Mouse (Mus musculus): ENCODE measurements at regions not wholly inside any gene's neighbourhood (a gene's known extent, or its start where the extent isn't known, plus 50 kb on each side); places are given as distances from the start of the nearest gene placed in this dataset.

- Histone ChIP-seq H3ac (ENCODE audit: control insufficient read depth, insufficient read length) (no peak overlapping the region), H3K4me2 (ENCODE audit: low read depth) (no peak overlapping the region), H3K36me3 (ENCODE audit: control insufficient read depth, insufficient read depth) (no peaks in the 10 kb centered on the region), H3K4me3 (no peak overlapping the region), H3K27me3 (ENCODE audit: control insufficient read depth, insufficient read depth, insufficient read length) (no peaks in the 10 kb centered on the region), H3K79me2 (ENCODE audit: control insufficient read depth, insufficient read depth) (no peaks in the 10 kb centered on the region)
- TF ChIP-seq POLR2A (IDR thresholded peaks at IDR 0.05; ENCODE audit: insufficient read length, low read depth) (no peak), CEBPB (IDR thresholded peaks at IDR 0.05; ENCODE audit: insufficient read depth, poor library complexity, severe bottlenecking) (no peak), TCF12 (IDR thresholded peaks at IDR 0.05; ENCODE audit: insufficient read depth, poor library complexity, severe bottlenecking) (no peak), USF1 (IDR thresholded peaks at IDR 0.05; ENCODE audit: low read depth) (no peak), POLR2AphosphoS2 (IDR thresholded peaks at IDR 0.05; ENCODE audit: insufficient read length, low read depth) (no peak), SRF (IDR thresholded peaks at IDR 0.05; ENCODE audit: control insufficient read depth, insufficient read length, low read depth) (no peak), E2F4 (IDR thresholded peaks at IDR 0.05; ENCODE audit: insufficient read depth) (no peak), MYOD1 (IDR thresholded peaks at IDR 0.05; ENCODE audit: control insufficient read depth in 1 of 3, insufficient read length in 2 of 3, low read depth in 2 of 3) (no peak), REST (IDR thresholded peaks at IDR 0.05; ENCODE audit: insufficient read depth, insufficient read length) (no peak), MAX (IDR thresholded peaks at IDR 0.05; ENCODE audit: low read depth) (no peak), TCF3 (IDR thresholded peaks at IDR 0.05; ENCODE audit: insufficient read length, low read depth) (no peak), MYOG (IDR thresholded peaks at IDR 0.05; ENCODE audit: control insufficient read depth in 1 of 3, insufficient read depth in 1 of 3, insufficient read length in 2 of 3, low read depth in 2 of 3) (no peak)
Measured at GRCm38 (mm10) chrX:76200607-76201006, 63.5 kb upstream of the Cldn34b3 start.

DNA sequence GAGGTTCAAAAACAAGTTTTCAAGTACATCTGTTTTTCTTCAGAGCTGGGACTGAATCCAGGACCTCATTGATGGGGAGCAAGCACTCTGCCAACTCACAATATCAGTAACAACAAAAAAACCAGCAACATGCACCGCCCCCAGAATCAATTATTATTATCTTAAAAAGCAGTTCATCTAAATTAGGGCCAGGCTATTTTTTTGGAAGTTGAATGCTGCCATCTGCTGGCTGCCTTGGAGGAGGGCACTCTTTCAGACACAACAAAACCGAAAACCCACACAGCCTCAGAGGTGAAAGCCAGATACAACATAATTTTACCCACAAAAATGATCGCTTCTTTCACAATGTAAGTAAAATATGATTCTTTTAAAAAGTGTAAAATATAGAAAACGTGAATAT lies 62.7 kb upstream of the Cldn34b3 start:
- Histone ChIP-seq H3ac (ENCODE audit: control insufficient read depth, insufficient read length) (no peak overlapping the region), H3K36me3 (ENCODE audit: control insufficient read depth, insufficient read depth) (no peaks in the 10 kb centered on the region), H3K79me2 (ENCODE audit: control insufficient read depth, insufficient read depth) (no peaks in the 10 kb centered on the region), H3K27me3 (ENCODE audit: control insufficient read depth, insufficient read depth, insufficient read length) (no peaks in the 10 kb centered on the region), H3K4me2 (ENCODE audit: low read depth) (no peak overlapping the region), H3K4me3 (no peak overlapping the region)
- no peak for TF ChIP-seq TCF3 (IDR thresholded peaks at IDR 0.05; ENCODE audit: insufficient read length, low read depth)
- TF ChIP-seq MYOG (IDR thresholded peaks at IDR 0.05; ENCODE audit: control insufficient read depth in 1 of 3, insufficient read depth in 1 of 3, insufficient read length in 2 of 3, low read depth in 2 of 3) = no peak
- no peak for TF ChIP-seq SRF (IDR thresholded peaks at IDR 0.05; ENCODE audit: control insufficient read depth, insufficient read length, low read depth)
- TF ChIP-seq USF1 (IDR thresholded peaks at IDR 0.05; ENCODE audit: low read depth) = no peak
- no peak for TF ChIP-seq REST (IDR thresholded peaks at IDR 0.05; ENCODE audit: insufficient read depth, insufficient read length)
- TF ChIP-seq MYOD1 (IDR thresholded peaks at IDR 0.05; ENCODE audit: control insufficient read depth in 1 of 3, insufficient read length in 2 of 3, low read depth in 2 of 3) = no peak
- no peak for TF ChIP-seq MAX (IDR thresholded peaks at IDR 0.05; ENCODE audit: low read depth)
- TF ChIP-seq CEBPB (IDR thresholded peaks at IDR 0.05; ENCODE audit: insufficient read depth, poor library complexity, severe bottlenecking) = no peak

All from myocyte (in vitro differentiated cells).